8 mouse cellular contexts compared by ENCODE assay signal in the genomic region with DNA sequence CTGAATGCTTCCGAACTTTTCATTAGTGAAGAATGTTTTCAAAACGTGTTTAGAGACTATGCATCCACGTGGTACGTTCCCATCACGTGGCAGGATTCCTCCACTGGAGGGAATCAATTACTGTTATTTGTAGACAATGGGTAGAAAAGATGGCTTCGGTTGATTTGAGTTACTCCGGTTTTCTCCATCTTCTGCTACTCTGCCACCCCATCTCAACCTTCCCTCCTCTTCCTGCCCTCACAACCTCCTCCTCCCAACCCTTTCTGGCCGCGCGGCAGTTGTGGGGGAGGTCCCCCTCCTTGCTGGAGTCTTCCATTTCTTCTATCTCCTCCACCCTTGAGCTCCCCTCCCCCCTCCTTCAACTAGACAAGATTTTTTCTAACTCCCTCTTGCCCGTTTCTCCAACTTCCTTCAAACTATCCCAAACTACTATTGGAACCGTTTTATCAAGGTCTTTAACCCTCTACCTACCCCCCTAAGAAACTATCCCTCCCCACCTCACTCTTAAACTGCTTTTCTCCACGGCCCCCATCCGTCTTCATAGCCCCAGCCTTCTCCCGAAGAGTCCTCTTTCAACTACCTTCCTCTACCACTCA. TPM values are rescaled to one million over a fixed set of nuclear protein-coding genes. Genes with fewer than 3 reads are reported as not detected.
DNase-seq lines count a peak whose midpoint lies in the region; ATAC-seq and TF ChIP-seq lines count a peak whose summit lies in the region.

No protein-coding gene starts in this region.

- H3K9me3 ChIP-seq in stomach, embryonic 14.5 days (ENCODE audit: control insufficient read depth, low read depth, low read length) = no peaks in the 10 kb centered on the region

- H3K9ac ChIP-seq in stomach, embryonic 14.5 days (replicated peaks; ENCODE audit: low read depth, low read length) = peak overlapping the region; percentile 82

- WGBS in stomach, embryonic 14.5 days = under 1% methylated on average over 15 of the region's 15 CpGs

- peaks cover 21% of the 10 kb centered on the region; the same call in 1 of the 2 replicates for H3K4me1 ChIP-seq in stomach, embryonic 14.5 days (ENCODE audit: control insufficient read depth, insufficient read depth, low read length)

- peak overlapping the region; percentile 92 for H3K27ac ChIP-seq in gastrocnemius, adult 2 months
- H3K27ac ChIP-seq in stomach, embryonic 14.5 days (ENCODE audit: low read length) = peak overlapping the region; percentile 94

- 0 out of 2 replicates have a peak, but pooled peaks have one; percentile 33 for ATAC-seq in erythroid progenitor cell, adult 5-6 weeks (replicated peaks; ENCODE audit: low FRiP score, poor library complexity, severe bottlenecking)
- ATAC-seq in inflammation-experienced regulatory T-cells, adult 6 months = peak; percentile 22
- no peak for ATAC-seq in stomach, embryonic 14.5 days (ENCODE audit: insufficient number of reproducible peaks, insufficient read depth, low FRiP score, low read depth)

- no peak for TF ChIP-seq CTCF in gastrocnemius, adult 2 months (IDR thresholded peaks at IDR 0.05)

- DNase-seq in gastrocnemius, adult 2 months = no peak
- DNase-seq in gastrocnemius, postnatal 36 days = no peak
- DNase-seq in Muller cell, postnatal 12 days (ENCODE audit: inconsistent ontology term) = peak; percentile 53
- DNase-seq in lung, postnatal 4 days = peak; percentile 41 to 47
- DNase-seq in layer of hippocampus, postnatal 14 days (ENCODE audit: low spot score in 2 of 2) = no peak

- H3K36me3 ChIP-seq in stomach, embryonic 14.5 days (ENCODE audit: control insufficient read depth, insufficient read depth, low read length) = peaks cover 14% of the 10 kb centered on the region; the same call in 1 of the 2 replicates

- H3K4me2 ChIP-seq in stomach, embryonic 14.5 days (replicated peaks; ENCODE audit: low read depth, low read length) = peak overlapping the region; percentile 62

- no peaks in the 10 kb centered on the region for H3K27me3 ChIP-seq in stomach, embryonic 14.5 days (ENCODE audit: control insufficient read depth, insufficient read depth, low read length)

- intact Hi-C loops in gastrocnemius, adult 2 months (cut with DNase I) = no loop called here
- intact Hi-C loops in gastrocnemius, postnatal 36 days (cut with DNase I) = no loop called here

- H3K4me3 ChIP-seq in gastrocnemius, adult 2 months = peak overlapping the region; percentile 97
- H3K4me3 ChIP-seq in stomach, embryonic 14.5 days (ENCODE audit: low read depth, low read length) = peak overlapping the region; percentile 63

RNA-seq across cellular contexts. Expression of gene Utp4, which starts 1.1 kb away (rescaled TPM):
- 10 to 100 TPM; 20.1 to 24.0 TPM for total RNA-seq in gastrocnemius, adult 2 months (2021)
- 10 to 100 TPM; 18.0 to 21.0 TPM for total RNA-seq in gastrocnemius, postnatal 36 days (2021)
- 13.0 and 18.4 TPM in 2 replicates for total RNA-seq in erythroid progenitor cell, adult 5-6 weeks (2015; ENCODE audit: low replicate concordance)
- total RNA-seq in erythroid progenitor cell, adult 5-6 weeks (2017; ENCODE audit: low replicate concordance) = 5.9 and 8.9 TPM in 2 replicates
- polyA plus RNA-seq in inflammation-experienced regulatory T-cells, adult 6 months (2017; shearing (Covaris generic)) = 10 to 100 TPM; 42.0 to 52.6 (median 48.3) TPM
- polyA plus RNA-seq in stomach, embryonic 14.5 days (2014; fragmentation: Nextera tagmentation; extraction: Ambion mirVana) = 63.5 and 64.9 TPM in 2 replicates
- 10 to 100 TPM; 36.2 to 38.0 TPM for total RNA-seq in layer of hippocampus, postnatal 14 days (2021)

RNA-seq across cellular contexts. Expression of gene Has3, which starts 22.3 kb away (rescaled TPM):
- under 1 TPM; 0.56 to 0.59 TPM for total RNA-seq in gastrocnemius, adult 2 months (2021)
- total RNA-seq in gastrocnemius, postnatal 36 days (2021) = under 1 TPM; 0.59 to 0.69 TPM
- total RNA-seq in erythroid progenitor cell, adult 5-6 weeks (2015; ENCODE audit: low replicate concordance) = not detected in 2 replicates
- 0.51 TPM in 1 of 2 replicates, not detected in the other for total RNA-seq in erythroid progenitor cell, adult 5-6 weeks (2017; ENCODE audit: low replicate concordance)
- under 1 TPM; 0.18 to 0.50 (median 0.30) TPM for polyA plus RNA-seq in inflammation-experienced regulatory T-cells, adult 6 months (2017; shearing (Covaris generic))
- polyA plus RNA-seq in stomach, embryonic 14.5 days (2014; fragmentation: Nextera tagmentation; extraction: Ambion mirVana) = 0.48 and 0.54 TPM in 2 replicates
- 1 to 10 TPM; 4.3 to 4.7 TPM for total RNA-seq in layer of hippocampus, postnatal 14 days (2021)

RNA-seq across cellular contexts. Expression of gene Sntb2, which starts 43.2 kb away (rescaled TPM):
- 1 to 10 TPM; 3.5 to 5.1 TPM for total RNA-seq in gastrocnemius, adult 2 months (2021)
- total RNA-seq in gastrocnemius, postnatal 36 days (2021) = 1 to 10 TPM; 5.0 to 5.6 TPM
- 0.36 and 1.7 TPM in 2 replicates for total RNA-seq in erythroid progenitor cell, adult 5-6 weeks (2015; ENCODE audit: low replicate concordance)
- 0.76 and 0.90 TPM in 2 replicates for total RNA-seq in erythroid progenitor cell, adult 5-6 weeks (2017; ENCODE audit: low replicate concordance)
- polyA plus RNA-seq in inflammation-experienced regulatory T-cells, adult 6 months (2017; shearing (Covaris generic)) = 1 to 10 TPM; 3.3 to 6.0 (median 4.8) TPM
- 21.6 and 26.9 TPM in 2 replicates for polyA plus RNA-seq in stomach, embryonic 14.5 days (2014; fragmentation: Nextera tagmentation; extraction: Ambion mirVana)
- total RNA-seq in layer of hippocampus, postnatal 14 days (2021) = 10 to 100 TPM; 11.9 to 13.0 TPM

Comparison
In these comparisons a context has a peak if more than half of its experiments do, and no peak if none do; other contexts are left out.
1. DNase-seq: peak in Muller cell, postnatal 12 days (single experiment) and lung, postnatal 4 days (2 of 2); none in gastrocnemius, adult 2 months (single experiment), gastrocnemius, postnatal 36 days (0 of 2) and layer of hippocampus, postnatal 14 days (0 of 2).